Mouse (Mus musculus): Measurements from ENCODE around the gene Mepce. TPM values are rescaled to one million over a fixed set of nuclear protein-coding genes. Genes with fewer than 3 reads are reported as not detected.
A peak's percentile ranks its signal among the peaks of the same experiment; 100 is the strongest.

The Mepce gene
- polyA plus RNA-seq, 1 experiment from 2014 or later = 11.5 TPM

- Histone ChIP-seq H3K9me3 (replicated peaks; ENCODE audit: control insufficient read depth, low read length) (no peaks in the 10 kb centered on the region), H3K36me3 (replicated peaks; ENCODE audit: control insufficient read depth, insufficient read depth, low read depth, low read length) (no peaks in the 10 kb centered on the region; the same call in 1 of the 2 replicates), H3K27ac (replicated peaks; ENCODE audit: low read depth, low read length) (no peak overlapping the region), H3K4me1 (ENCODE audit: control insufficient read depth, insufficient read depth, low read length) (peaks cover 9% of the 10 kb centered on the region), H3K4me3 (ENCODE audit: low read depth, low read length) (no peak overlapping the region), H3K27me3 (ENCODE audit: control insufficient read depth, insufficient read depth, low read length) (no peaks in the 10 kb centered on the region), H3K4me2 (ENCODE audit: low read depth, low read length) (no peak overlapping the region; the same call in 1 of the 2 replicates), H3K9ac (replicated peaks; ENCODE audit: low read length) (no peak overlapping the region)
- DNase-seq (ENCODE audit: low spot score) (no peak), ATAC-seq (replicated peaks; ENCODE audit: insufficient number of reproducible peaks, low FRiP score, low TSS enrichment, low read depth) (no peak)
- WGBS = 58% methylated on average over 9 of the region's 9 CpGs
Observed at GRCm38 (mm10) chr5:137739471-137739870, 48.0 kb downstream of the Mepce start.

- H3K27ac ChIP-seq (replicated peaks; ENCODE audit: low read depth, low read length) = no peak overlapping the region
- no peaks in the 10 kb centered on the region for H3K9me3 ChIP-seq (replicated peaks; ENCODE audit: control insufficient read depth, low read length)
- ATAC-seq (replicated peaks; ENCODE audit: insufficient number of reproducible peaks, low FRiP score, low TSS enrichment, low read depth) (no peak), DNase-seq (ENCODE audit: low spot score) (no peak)
- H3K4me2 ChIP-seq (ENCODE audit: low read depth, low read length) = no peak overlapping the region
- H3K4me1 ChIP-seq (ENCODE audit: control insufficient read depth, insufficient read depth, low read length) = peaks cover 13% of the 10 kb centered on the region
- no peaks in the 10 kb centered on the region for H3K27me3 ChIP-seq (ENCODE audit: control insufficient read depth, insufficient read depth, low read length)
- no peak overlapping the region for H3K4me3 ChIP-seq (ENCODE audit: low read depth, low read length)
- WGBS = 45% methylated on average over 5 of the region's 5 CpGs
- no peak overlapping the region; the same call in 1 of the 2 replicates for H3K9ac ChIP-seq (replicated peaks; ENCODE audit: low read length)
- no peaks in the 10 kb centered on the region; the same call in 1 of the 2 replicates for H3K36me3 ChIP-seq (replicated peaks; ENCODE audit: control insufficient read depth, insufficient read depth, low read depth, low read length)
Observed at GRCm38 (mm10) chr5:137738516-137738915, 48.9 kb downstream of the Mepce start.

DNA sequence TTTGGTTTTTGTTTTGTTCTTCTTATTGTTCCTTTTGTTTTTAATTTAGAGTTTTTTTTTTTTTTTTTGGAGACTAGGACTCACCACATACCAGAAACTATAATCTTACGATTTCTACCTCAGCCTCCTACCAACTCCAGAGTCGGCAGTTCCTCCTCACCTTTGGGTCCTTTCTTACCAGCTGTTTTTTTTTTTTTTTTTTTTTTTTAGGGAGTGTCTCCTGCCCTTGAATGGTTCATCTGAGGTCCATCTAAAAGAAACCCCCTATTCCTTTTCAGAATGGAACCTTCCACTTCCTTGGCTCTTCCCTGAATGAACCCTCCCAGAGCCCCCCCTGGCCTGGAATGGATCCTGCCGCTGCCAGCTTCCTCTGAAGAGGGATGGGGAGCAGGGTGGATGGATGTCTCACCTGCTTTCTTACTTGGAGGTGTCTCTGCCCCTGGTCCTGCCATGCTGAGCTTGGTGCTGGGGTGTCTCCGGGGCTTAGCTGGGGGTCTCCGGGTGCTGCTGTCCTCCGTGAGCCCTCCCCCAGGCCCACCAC lies 50.0 kb downstream of the Mepce start:
- Histone ChIP-seq H3K4me3 (ENCODE audit: low read depth, low read length) (no peak overlapping the region), H3K4me1 (ENCODE audit: control insufficient read depth, insufficient read depth, low read length) (peaks cover 13% of the 10 kb centered on the region), H3K9me3 (replicated peaks; ENCODE audit: control insufficient read depth, low read length) (no peaks in the 10 kb centered on the region), H3K9ac (replicated peaks; ENCODE audit: low read length) (no peak overlapping the region), H3K36me3 (replicated peaks; ENCODE audit: control insufficient read depth, insufficient read depth, low read depth, low read length) (no peaks in the 10 kb centered on the region; the same call in 1 of the 2 replicates), H3K27ac (replicated peaks; ENCODE audit: low read depth, low read length) (no peak overlapping the region), H3K27me3 (ENCODE audit: control insufficient read depth, insufficient read depth, low read length) (no peaks in the 10 kb centered on the region), H3K4me2 (ENCODE audit: low read depth, low read length) (no peak overlapping the region)
- 80% methylated on average over 6 of the region's 6 CpGs for WGBS
- DNase-seq (ENCODE audit: low spot score) (no peak), ATAC-seq (replicated peaks; ENCODE audit: insufficient number of reproducible peaks, low FRiP score, low TSS enrichment, low read depth) (no peak)

DNA sequence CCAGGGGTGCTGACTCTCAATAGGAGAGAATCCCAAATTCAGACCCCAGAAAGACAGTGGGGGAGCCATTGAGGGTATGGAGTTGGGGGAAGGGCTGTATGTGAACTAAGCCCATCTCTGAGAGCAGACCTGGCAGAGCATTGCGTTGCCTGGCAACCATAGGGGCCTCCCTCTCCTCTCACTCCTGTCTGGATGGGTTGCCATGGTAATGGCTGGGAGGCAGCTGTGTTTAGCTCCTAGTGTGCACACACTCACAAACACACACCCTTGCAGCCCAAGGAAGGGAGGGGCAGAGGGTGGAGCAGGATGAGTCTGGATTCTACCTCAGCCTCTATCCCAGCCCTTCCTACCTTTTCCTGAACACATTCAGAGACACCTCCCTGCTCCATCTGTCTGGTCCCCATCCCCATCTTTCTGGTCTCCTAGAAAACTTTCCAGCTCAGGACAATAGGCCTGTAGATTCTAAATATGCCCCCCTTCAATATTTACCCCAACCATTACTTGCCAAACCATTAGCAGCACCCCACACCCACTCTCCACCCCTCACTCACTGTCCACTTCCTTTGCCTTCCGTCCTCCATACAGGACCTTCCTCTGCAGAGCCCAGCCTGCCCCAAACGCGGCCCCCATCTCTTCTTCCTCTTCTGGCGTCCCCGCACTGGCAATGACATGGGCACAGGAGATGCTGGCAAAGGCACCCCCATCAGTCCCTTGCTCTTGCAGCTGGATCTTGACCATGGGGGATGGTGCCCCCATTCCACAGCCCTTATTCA lies 53.0 kb downstream of the Mepce start:
- DNase-seq (ENCODE audit: low spot score) (peak; percentile 86), ATAC-seq (replicated peaks; ENCODE audit: insufficient number of reproducible peaks, low FRiP score, low TSS enrichment, low read depth) (peak; percentile 87)
- Histone ChIP-seq H3K27ac (replicated peaks; ENCODE audit: low read depth, low read length) (peak overlapping the region; percentile 47; the same call in 1 of the 2 replicates), H3K27me3 (ENCODE audit: control insufficient read depth, insufficient read depth, low read length) (no peaks in the 10 kb centered on the region), H3K4me3 (ENCODE audit: low read depth, low read length) (no peak overlapping the region), H3K9me3 (replicated peaks; ENCODE audit: control insufficient read depth, low read length) (no peaks in the 10 kb centered on the region), H3K36me3 (replicated peaks; ENCODE audit: control insufficient read depth, insufficient read depth, low read depth, low read length) (no peaks in the 10 kb centered on the region; the same call in 1 of the 2 replicates), H3K4me1 (ENCODE audit: control insufficient read depth, insufficient read depth, low read length) (peaks cover 10% of the 10 kb centered on the region), H3K9ac (replicated peaks; ENCODE audit: low read length) (no peak overlapping the region), H3K4me2 (ENCODE audit: low read depth, low read length) (no peak overlapping the region)
- WGBS = 63% methylated on average over 6 of the region's 6 CpGs

DNA sequence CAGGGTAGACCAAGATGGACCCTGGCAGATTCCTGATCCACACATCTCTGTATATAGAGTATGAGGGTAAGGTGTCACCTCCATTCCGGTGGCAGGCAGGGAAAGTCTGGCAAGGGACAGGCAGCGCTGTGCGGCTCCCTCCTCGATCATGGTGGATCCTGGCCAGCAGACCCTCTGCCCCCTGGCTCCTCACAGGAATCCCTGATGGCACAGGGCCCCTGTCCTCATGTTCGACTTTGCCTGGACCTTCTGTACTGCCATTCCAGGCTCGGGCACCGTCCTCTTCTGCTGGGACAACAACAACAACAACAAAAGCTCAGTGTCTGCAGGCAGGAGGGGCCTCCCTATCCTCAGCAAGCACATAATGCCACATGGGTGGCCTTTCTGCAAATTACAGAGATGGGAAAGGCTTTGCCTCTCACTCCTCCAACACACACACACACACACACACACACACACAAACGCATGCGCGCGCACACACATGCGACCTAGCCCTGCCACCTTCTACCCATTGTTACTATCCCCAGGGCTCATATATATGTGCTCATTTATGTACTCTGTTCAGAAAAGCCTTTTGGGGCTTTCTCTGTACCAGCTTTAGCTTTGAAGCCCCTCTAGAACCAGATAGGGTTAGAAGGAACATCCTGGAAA lies 53.7 kb downstream of the Mepce start:
- Histone ChIP-seq H3K9me3 (replicated peaks; ENCODE audit: control insufficient read depth, low read length) (no peaks in the 10 kb centered on the region), H3K4me1 (ENCODE audit: control insufficient read depth, insufficient read depth, low read length) (peaks cover 7% of the 10 kb centered on the region), H3K36me3 (replicated peaks; ENCODE audit: control insufficient read depth, insufficient read depth, low read depth, low read length) (no peaks in the 10 kb centered on the region; the same call in 1 of the 2 replicates), H3K27me3 (ENCODE audit: control insufficient read depth, insufficient read depth, low read length) (no peaks in the 10 kb centered on the region), H3K9ac (replicated peaks; ENCODE audit: low read length) (peak overlapping the region; percentile 22; the same call in 1 of the 2 replicates), H3K27ac (replicated peaks; ENCODE audit: low read depth, low read length) (0 out of 2 replicates have a peak overlapping the region, but pooled peaks have one; percentile 47), H3K4me2 (ENCODE audit: low read depth, low read length) (no peak overlapping the region), H3K4me3 (ENCODE audit: low read depth, low read length) (no peak overlapping the region)
- ATAC-seq (replicated peaks; ENCODE audit: insufficient number of reproducible peaks, low FRiP score, low TSS enrichment, low read depth) (peak; percentile 32), DNase-seq (ENCODE audit: low spot score) (no peak)
- 75% methylated on average over 12 of the region's 12 CpGs for WGBS

Other genes starting within 250 kb of the Mepce start
- 6.5 and 9.3 TPM in 2 replicates for gene Actl6b, start 234.1 kb downstream of the Mepce start, polyA plus RNA-seq (2014; fragmentation: Nextera tagmentation; extraction: Ambion mirVana)
- 0.91 and 1.1 TPM in 2 replicates for gene Tfr2, start 217.8 kb downstream of the Mepce start, polyA plus RNA-seq (2014; fragmentation: Nextera tagmentation; extraction: Ambion mirVana)
- gene Mospd3, start 186.6 kb downstream of the Mepce start, polyA plus RNA-seq (2014; fragmentation: Nextera tagmentation; extraction: Ambion mirVana) = 17.4 and 19.4 TPM in 2 replicates
- gene Pcolce, start 173.9 kb downstream of the Mepce start, polyA plus RNA-seq (2014; fragmentation: Nextera tagmentation; extraction: Ambion mirVana) = 133 and 142 TPM in 2 replicates
- gene Fbxo24, start 158.7 kb downstream of the Mepce start, polyA plus RNA-seq (2014; fragmentation: Nextera tagmentation; extraction: Ambion mirVana) = 0.13 TPM in 1 of 2 replicates, not detected in the other
- 28.4 and 30.0 TPM in 2 replicates for gene Lrch4, start 158.5 kb downstream of the Mepce start, polyA plus RNA-seq (2014; fragmentation: Nextera tagmentation; extraction: Ambion mirVana)
- gene Gm20605, start 158.5 kb downstream of the Mepce start, polyA plus RNA-seq (2014; fragmentation: Nextera tagmentation; extraction: Ambion mirVana) = 3.7 and 4.8 TPM in 2 replicates
- 2.8 and 5.2 TPM in 2 replicates for gene Sap25, start 146.3 kb downstream of the Mepce start, polyA plus RNA-seq (2014; fragmentation: Nextera tagmentation; extraction: Ambion mirVana)
- 0.10 and 0.53 TPM in 2 replicates for gene Irs3, start 141.9 kb downstream of the Mepce start, polyA plus RNA-seq (2014; fragmentation: Nextera tagmentation; extraction: Ambion mirVana)
- gene Agfg2, start 102.9 kb downstream of the Mepce start, polyA plus RNA-seq (2014; fragmentation: Nextera tagmentation; extraction: Ambion mirVana) = 11.8 and 11.9 TPM in 2 replicates
- gene Nyap1, start 46.0 kb downstream of the Mepce start, polyA plus RNA-seq (2014; fragmentation: Nextera tagmentation; extraction: Ambion mirVana) = 1.6 and 2.5 TPM in 2 replicates
- 76.1 and 78.8 TPM in 2 replicates for gene Tsc22d4, start 41.9 kb downstream of the Mepce start, polyA plus RNA-seq (2014; fragmentation: Nextera tagmentation; extraction: Ambion mirVana)
- 57.6 and 65.1 TPM in 2 replicates for gene Ppp1r35, start 8.8 kb downstream of the Mepce start, polyA plus RNA-seq (2014; fragmentation: Nextera tagmentation; extraction: Ambion mirVana)
- gene Zcwpw1, start 143 bp upstream of the Mepce start, polyA plus RNA-seq (2014; fragmentation: Nextera tagmentation; extraction: Ambion mirVana) = 22.0 and 23.1 TPM in 2 replicates
- 0.28 TPM in 1 of 2 replicates, not detected in the other for gene Pilra, start 48.6 kb upstream of the Mepce start, polyA plus RNA-seq (2014; fragmentation: Nextera tagmentation; extraction: Ambion mirVana)
- 0.40 TPM in 1 of 2 replicates, not detected in the other for gene Pilrb1, start 70.5 kb upstream of the Mepce start, polyA plus RNA-seq (2014; fragmentation: Nextera tagmentation; extraction: Ambion mirVana)
- not detected in 2 replicates for gene Pilrb2, start 84.2 kb upstream of the Mepce start, polyA plus RNA-seq (2014; fragmentation: Nextera tagmentation; extraction: Ambion mirVana)
- gene Cyp3a13, start 134.0 kb upstream of the Mepce start, polyA plus RNA-seq (2014; fragmentation: Nextera tagmentation; extraction: Ambion mirVana) = not detected in 2 replicates
- gene Gjc3, start 175.4 kb upstream of the Mepce start, polyA plus RNA-seq (2014; fragmentation: Nextera tagmentation; extraction: Ambion mirVana) = 0.29 TPM in 1 of 2 replicates, not detected in the other
- gene Azgp1, start 193.9 kb upstream of the Mepce start, polyA plus RNA-seq (2014; fragmentation: Nextera tagmentation; extraction: Ambion mirVana) = not detected in 2 replicates
- not detected in 2 replicates for gene Smok3a, start 233.6 kb upstream of the Mepce start, polyA plus RNA-seq (2014; fragmentation: Nextera tagmentation; extraction: Ambion mirVana)
- not detected in 2 replicates for gene Smok3b, start 233.8 kb upstream of the Mepce start, polyA plus RNA-seq (2014; fragmentation: Nextera tagmentation; extraction: Ambion mirVana)